Mouse (Mus musculus) neural tube, embryonic 15.5 days (tissue): Measurements from ENCODE around the gene Fez1. TPM values are rescaled to one million over a fixed set of nuclear protein-coding genes. Genes with fewer than 3 reads are reported as not detected.

Experiments
- ATAC-seq: fragments of 200-750 bp; cut with Nextera tagmentation; 2 replicates; pipeline ENCODE4 v1.8.0; 2017; ENCODE audit warnings: mild to moderate bottlenecking, moderate TSS enrichment, moderate library complexity; ENCODE audit not compliant: low FRiP score
- H3K27ac ChIP-seq: fragments of 300-500 bp; sonication (generic); replicated peaks from 2 replicates; pipeline ENCODE4 v1.5.1; 2015; ENCODE audit warnings: mild to moderate bottlenecking, inconsistent platforms
- H3K27me3 ChIP-seq: fragments of 300-500 bp; sonication (generic); replicated peaks from 2 replicates; pipeline ENCODE4 v1.6.1; 2015; ENCODE audit warnings: inconsistent platforms
- H3K36me3 ChIP-seq: fragments of 300-500 bp; sonication (generic); 2 replicates; pipeline ENCODE4 v1.6.1; 2015; ENCODE audit warnings: inconsistent platforms
- H3K4me1 ChIP-seq: fragments of 300-500 bp; sonication (generic); 2 replicates; pipeline ENCODE4 v1.6.1; 2015; ENCODE audit warnings: inconsistent platforms
- H3K4me2 ChIP-seq: fragments of 300-500 bp; sonication (generic); 2 replicates; pipeline ENCODE4 v1.6.1; 2015; ENCODE audit warnings: inconsistent platforms, mild to moderate bottlenecking, moderate library complexity
- H3K4me3 ChIP-seq: fragments of 300-500 bp; sonication (generic); replicated peaks from 2 replicates; pipeline ENCODE4 v1.5.1; 2015; ENCODE audit warnings: mild to moderate bottlenecking, inconsistent platforms
- H3K9ac ChIP-seq: fragments of 300-500 bp; sonication (generic); replicated peaks from 2 replicates; pipeline ENCODE4 v1.6.1; 2015; ENCODE audit warnings: mild to moderate bottlenecking, inconsistent platforms
- H3K9me3 ChIP-seq: fragments of 300-500 bp; sonication (generic); replicated peaks from 2 replicates; pipeline ENCODE4 v1.6.1; 2016; ENCODE audit warnings: inconsistent platforms
- WGBS: fragments of 180-500 bp; shearing (Covaris S2); methylation state at CpG from one replicate; pipeline ENCODE4 v1.1.7; 2015; ENCODE audit warnings: mixed read lengths; 5-methylcytosine and 5-hydroxymethylcytosine counted together
- polyA plus RNA-seq: library from polyadenylated mRNA; unstranded; fragments of >200 nt; fragmentation: Nextera tagmentation; extraction: Ambion mirVana; gene quantifications from 2 replicates; pipeline ENCODE4 v1.2.1, GENCODE M21; 2015

Fez1 gene
- polyA plus RNA-seq, result 491 and 612 TPM in 2 replicates

DNA sequence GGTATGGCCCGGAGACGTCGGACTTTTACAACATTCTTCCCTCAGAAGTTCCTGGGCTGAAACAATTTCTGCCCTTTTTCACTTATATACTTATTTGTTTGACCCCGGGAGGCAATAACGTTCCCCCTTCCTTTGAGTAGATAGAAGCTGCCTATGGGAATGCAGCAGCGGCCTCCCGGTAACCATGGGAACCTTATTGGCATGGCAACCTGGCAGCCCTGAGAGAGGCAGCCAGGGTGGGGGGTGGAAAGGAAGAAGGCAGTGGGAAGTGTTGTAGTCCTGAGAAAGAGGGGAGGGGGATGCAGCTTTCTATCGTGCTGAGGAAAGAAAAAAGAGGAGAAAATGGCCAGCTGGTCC lies at the start of gene Fez1:
Gene Fez1 (plus strand): TSS at position 221 of the 357 bp plus-strand sequence.
- Histone ChIP-seq H3K36me3 (no peaks in the 10 kb centered on the region), H3K4me1 (peaks cover 32% of the 10 kb centered on the region), H3K27me3 (no peaks in the 10 kb centered on the region), H3K4me3 (peak within 1 kb of the TSS; percentile 30), H3K27ac (peak within 1 kb of the TSS; percentile 91), H3K9me3 (no peaks in the 10 kb centered on the region), H3K4me2 (peak within 1 kb of the TSS; percentile 53), H3K9ac (peak within 1 kb of the TSS; percentile 4; the same call in 1 of the 2 replicates)
- peak; percentile 97 for ATAC-seq
- under 1% methylated on average over 8 of the region's 8 CpGs for WGBS

DNA sequence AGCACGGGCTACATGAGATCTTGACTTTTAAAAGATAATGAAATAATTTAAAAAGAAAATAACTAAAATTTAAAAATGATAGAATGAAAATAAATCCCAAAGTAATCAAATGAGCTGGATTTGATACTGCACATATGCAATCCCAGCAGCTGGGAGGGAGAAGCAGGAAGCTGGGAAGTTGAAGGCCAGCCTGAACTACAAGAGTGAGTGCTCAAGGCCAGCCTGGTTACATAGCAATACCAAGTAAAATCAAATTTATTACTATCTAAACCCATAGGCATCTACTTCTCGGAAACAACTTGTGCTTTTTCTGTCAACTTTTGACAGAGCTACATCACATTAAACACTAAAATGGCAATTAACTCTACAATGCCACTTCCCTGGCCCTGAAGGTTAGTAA lies 37.7 kb upstream of the Fez1 start:
- ATAC-seq, result no peak
- Histone ChIP-seq H3K4me2 (no peak overlapping the region), H3K9ac (no peak overlapping the region), H3K36me3 (peaks cover 78% of the 10 kb centered on the region), H3K4me3 (no peak overlapping the region), H3K27ac (no peak overlapping the region), H3K4me1 (no peaks in the 10 kb centered on the region), H3K27me3 (no peaks in the 10 kb centered on the region), H3K9me3 (no peaks in the 10 kb centered on the region)
- WGBS, result 88% methylated on average over 2 of the region's 2 CpGs

DNA sequence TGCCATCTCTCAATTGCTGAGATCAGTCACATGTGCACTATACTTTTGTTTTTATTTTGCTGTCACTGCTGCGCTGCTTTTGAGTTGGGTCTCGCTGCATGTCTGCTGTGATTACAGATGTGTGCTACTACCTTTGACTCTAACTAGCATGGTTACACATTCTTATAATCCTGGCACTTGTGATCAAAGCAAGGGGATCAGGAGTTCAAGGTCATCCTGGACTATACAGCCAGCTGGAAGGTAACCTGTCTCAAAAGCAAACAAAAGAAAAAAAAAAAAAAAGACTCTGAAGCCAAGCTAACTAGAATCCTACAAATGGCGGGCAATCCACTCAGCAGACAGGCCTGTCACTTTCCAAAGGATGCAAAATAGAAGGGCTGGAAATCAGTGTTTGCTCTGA lies 29.5 kb upstream of the Fez1 start:
- Histone ChIP-seq H3K9me3 (no peaks in the 10 kb centered on the region), H3K4me3 (no peak overlapping the region), H3K27me3 (no peaks in the 10 kb centered on the region), H3K27ac (no peak overlapping the region), H3K9ac (no peak overlapping the region), H3K4me2 (no peak overlapping the region), H3K36me3 (peaks cover 51% of the 10 kb centered on the region), H3K4me1 (peaks cover 25% of the 10 kb centered on the region)
- 98% methylated on average over 3 of the region's 3 CpGs for WGBS
- ATAC-seq, result no peak

DNA sequence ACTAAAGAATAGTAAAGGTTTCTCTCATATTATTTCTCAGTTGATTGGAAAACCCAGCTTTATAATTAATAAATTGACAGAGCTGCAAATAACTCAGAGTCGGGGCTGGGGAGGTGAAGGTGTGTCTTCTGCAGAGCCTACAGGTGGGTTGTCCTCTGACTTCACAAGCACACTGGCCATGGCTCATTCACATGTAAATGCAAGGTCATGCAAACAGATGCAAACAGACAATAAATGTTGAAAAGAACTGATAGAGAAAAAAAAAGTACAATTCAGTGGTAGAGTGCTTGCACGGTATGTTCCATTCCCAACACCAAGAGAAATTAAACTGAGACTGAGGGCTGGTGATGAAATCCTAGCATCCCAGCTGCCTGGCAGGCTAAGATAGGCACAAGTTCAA lies 27.2 kb upstream of the Fez1 start:
- peaks cover 29% of the 10 kb centered on the region for H3K4me1 ChIP-seq
- no peak for ATAC-seq
- no peak overlapping the region for H3K9ac ChIP-seq
- H3K27ac ChIP-seq, result no peak overlapping the region
- no peaks in the 10 kb centered on the region for H3K9me3 ChIP-seq
- peaks cover 31% of the 10 kb centered on the region for H3K36me3 ChIP-seq
- WGBS, result 67% methylated on average over 2 of the region's 2 CpGs
- no peak overlapping the region for H3K4me2 ChIP-seq
- H3K4me3 ChIP-seq, result no peak overlapping the region
- no peaks in the 10 kb centered on the region for H3K27me3 ChIP-seq

DNA sequence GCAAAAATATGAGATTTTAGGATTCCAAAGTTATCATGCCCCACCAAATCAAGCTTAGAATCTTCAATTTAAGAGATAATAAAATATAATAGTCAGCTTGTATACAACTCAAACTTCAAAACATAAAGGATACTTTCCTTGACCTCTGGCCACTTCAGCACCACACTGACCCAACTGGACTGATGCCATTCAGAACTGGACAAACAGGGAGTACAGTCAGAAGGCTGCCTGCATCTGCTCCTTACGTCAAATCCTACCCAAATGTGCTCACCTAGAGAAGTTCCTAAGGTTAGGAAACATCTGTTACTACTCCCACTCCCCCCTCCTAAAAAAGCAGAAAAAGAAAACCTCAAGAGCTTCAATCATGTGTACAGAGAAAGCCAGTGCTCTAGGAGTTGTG lies 26.1 kb upstream of the Fez1 start:
- no peaks in the 10 kb centered on the region for H3K27me3 ChIP-seq
- peaks cover 29% of the 10 kb centered on the region for H3K4me1 ChIP-seq
- no peak overlapping the region for H3K9ac ChIP-seq
- H3K27ac ChIP-seq, result no peak overlapping the region
- H3K9me3 ChIP-seq, result no peaks in the 10 kb centered on the region
- peak overlapping the region; percentile 99; the same call in 1 of the 2 replicates for H3K4me3 ChIP-seq
- H3K4me2 ChIP-seq, result peak overlapping the region; percentile 68
- H3K36me3 ChIP-seq, result peaks cover 21% of the 10 kb centered on the region
- whole genome bisulfite sequencing, result 84% methylated on average over 1 of the region's 1 CpGs
- no peak for ATAC-seq

DNA sequence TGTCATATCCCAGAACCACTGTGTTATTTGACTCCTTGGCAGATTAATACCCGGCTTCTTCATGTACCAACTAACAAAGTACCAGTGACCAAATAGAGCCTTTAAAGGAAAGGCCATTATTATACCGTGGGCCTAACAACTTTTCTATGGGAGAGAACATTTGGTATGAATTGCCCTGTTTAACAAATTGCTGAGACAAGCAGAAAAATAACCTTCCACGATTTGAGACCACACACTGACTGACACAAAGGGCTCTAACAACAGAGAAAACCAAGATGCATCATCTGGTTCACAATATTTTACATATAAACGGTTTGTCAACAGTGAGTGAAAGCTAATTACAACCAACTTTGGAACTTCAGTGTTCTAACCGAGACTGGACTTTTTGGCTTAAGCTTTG lies 25.4 kb upstream of the Fez1 start:
- H3K27ac ChIP-seq, result no peak overlapping the region

DNA sequence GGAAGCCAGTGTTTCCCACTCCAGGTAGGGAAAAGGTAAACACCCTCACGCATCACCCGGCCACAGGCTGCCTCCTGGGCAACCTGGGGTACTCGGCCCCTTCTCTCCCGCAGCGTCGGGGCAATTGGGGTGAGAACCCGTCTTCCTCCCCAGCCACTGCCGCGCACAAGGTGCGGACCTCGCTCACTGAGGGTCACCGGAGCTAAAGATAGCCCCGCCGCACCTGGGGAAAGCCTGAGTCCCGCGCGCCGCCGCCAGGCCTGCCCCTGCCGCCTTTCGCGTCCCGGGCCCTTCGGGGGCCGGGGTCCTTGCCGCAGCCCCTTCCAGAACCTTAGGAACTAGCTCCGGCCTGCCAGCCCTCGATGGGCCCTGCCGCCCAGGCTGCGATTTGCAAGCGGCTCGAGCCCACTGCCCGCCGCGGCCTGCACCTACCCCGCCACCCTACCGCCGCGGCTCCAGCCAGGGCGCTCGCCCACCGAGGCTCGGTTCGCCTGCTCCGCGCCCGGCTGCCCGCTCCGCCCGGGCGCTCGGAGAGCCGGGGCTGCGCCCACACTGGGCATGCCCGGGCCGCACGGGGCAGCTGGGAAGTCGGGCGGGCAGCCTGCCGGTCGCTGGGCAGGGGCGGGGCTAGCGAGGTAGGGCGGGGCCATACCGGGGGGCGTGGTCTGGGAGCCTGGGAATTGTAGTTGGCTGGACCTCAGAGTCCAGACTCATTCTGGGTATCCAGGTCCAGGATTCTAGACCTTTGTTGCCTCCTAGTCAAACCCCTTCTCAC lies 24.7 kb upstream of the Fez1 start, which contains the start of gene Ei24:
Gene Ei24 (minus strand): TSS at position 613 of the 775 bp plus-strand sequence.
- WGBS, result under 1% methylated on average over 55 of the region's 66 CpGs
- Histone ChIP-seq H3K9ac (peak within 1 kb of the TSS; percentile 96), H3K27ac (peak within 1 kb of the TSS; percentile 76), H3K4me1 (peaks cover 29% of the 10 kb centered on the region), H3K36me3 (peaks cover 8% of the 10 kb centered on the region), H3K4me3 (peak within 1 kb of the TSS; percentile 99), H3K27me3 (no peaks in the 10 kb centered on the region), H3K4me2 (peak within 1 kb of the TSS; percentile 68), H3K9me3 (no peaks in the 10 kb centered on the region)
- ATAC-seq, result peak; percentile 99

More for the DNA sequence above, 25.4 kb upstream of the Fez1 start:
- H3K9ac ChIP-seq, result peak overlapping the region; percentile 96
- peaks cover 15% of the 10 kb centered on the region for H3K36me3 ChIP-seq
- ATAC-seq, result no peak
- peak overlapping the region; percentile 68 for H3K4me2 ChIP-seq
- peaks cover 29% of the 10 kb centered on the region for H3K4me1 ChIP-seq
- H3K4me3 ChIP-seq, result peak overlapping the region; percentile 99
- no peaks in the 10 kb centered on the region for H3K27me3 ChIP-seq
- no peaks in the 10 kb centered on the region for H3K9me3 ChIP-seq
- WGBS, result 14% methylated on average over 5 of the region's 5 CpGs

DNA sequence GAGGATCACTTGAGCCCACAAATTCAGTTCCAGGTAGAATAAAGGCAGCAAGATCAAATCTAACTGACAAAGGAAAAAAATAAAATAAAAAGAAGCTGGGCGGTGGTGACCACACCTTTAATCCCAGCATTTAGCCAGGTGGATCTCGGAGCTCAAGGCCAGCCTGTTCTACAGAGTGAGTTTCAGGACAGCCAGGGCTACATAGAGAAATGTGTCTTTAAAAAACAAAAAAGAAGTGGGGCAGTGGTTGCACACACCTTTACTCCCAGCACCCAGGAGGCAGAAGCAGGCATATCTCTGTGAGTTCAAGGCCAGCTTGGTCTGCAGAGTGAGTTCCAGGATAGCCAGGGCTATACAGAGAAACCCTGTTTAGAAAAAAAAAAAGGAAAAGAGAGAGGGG lies 19.7 kb upstream of the Fez1 start:
- H3K4me1 ChIP-seq, result peaks cover 4% of the 10 kb centered on the region; the same call in 1 of the 2 replicates
- no peak for ATAC-seq
- no peak overlapping the region for H3K27ac ChIP-seq
- 83% methylated on average over 2 of the region's 2 CpGs for WGBS
- no peak overlapping the region for H3K9ac ChIP-seq
- H3K9me3 ChIP-seq, result no peaks in the 10 kb centered on the region
- H3K4me3 ChIP-seq, result no peak overlapping the region
- no peak overlapping the region for H3K4me2 ChIP-seq
- H3K36me3 ChIP-seq, result no peaks in the 10 kb centered on the region
- H3K27me3 ChIP-seq, result no peaks in the 10 kb centered on the region

DNA sequence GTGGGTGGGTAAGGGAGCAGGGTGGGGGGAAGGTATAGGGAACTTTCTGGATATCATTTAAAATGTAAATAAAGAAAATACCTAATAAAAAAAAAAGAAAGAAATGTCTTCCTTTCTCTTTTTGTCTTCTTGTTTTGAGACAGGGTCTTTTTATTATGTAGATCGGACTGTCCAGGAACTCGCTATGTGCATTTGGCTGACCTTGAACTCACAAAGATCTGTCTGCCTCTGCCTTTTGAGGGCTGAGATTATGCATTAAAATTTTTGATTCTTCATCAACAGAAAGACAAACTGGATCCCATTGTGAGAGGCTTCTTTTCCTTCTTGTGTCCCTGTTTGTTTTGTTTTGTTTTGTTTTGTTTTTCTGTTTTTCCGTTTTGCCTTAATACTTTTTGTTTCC lies 18.7 kb upstream of the Fez1 start:
- no peak for ATAC-seq
- H3K36me3 ChIP-seq, result no peaks in the 10 kb centered on the region
- no peak overlapping the region for H3K27ac ChIP-seq
- no peak overlapping the region for H3K4me3 ChIP-seq
- no peaks in the 10 kb centered on the region for H3K4me1 ChIP-seq
- no peaks in the 10 kb centered on the region for H3K27me3 ChIP-seq
- no peaks in the 10 kb centered on the region for H3K9me3 ChIP-seq
- H3K9ac ChIP-seq, result no peak overlapping the region
- WGBS, result 85% methylated on average over 3 of the region's 3 CpGs
- no peak overlapping the region for H3K4me2 ChIP-seq

DNA sequence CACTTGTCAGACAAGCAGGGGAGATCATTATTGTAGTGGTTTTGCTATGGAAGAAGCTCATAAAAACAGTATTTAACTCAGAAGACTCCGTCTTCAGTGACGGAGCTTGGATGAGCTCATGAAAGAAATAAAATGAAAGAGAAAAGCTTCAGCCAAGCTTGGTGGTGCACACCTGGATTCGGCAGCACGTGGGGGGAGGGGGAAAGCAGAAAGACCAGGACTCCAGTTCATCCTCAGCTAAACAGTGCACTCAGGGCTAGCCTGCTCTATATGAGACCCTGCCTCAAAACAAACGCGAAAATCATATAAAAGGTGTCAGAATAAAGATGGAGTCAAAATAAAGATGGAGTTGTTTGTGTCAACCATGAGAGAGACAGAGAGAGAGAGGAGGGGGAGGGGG lies 18.3 kb upstream of the Fez1 start:
- H3K9me3 ChIP-seq, result no peaks in the 10 kb centered on the region

DNA sequence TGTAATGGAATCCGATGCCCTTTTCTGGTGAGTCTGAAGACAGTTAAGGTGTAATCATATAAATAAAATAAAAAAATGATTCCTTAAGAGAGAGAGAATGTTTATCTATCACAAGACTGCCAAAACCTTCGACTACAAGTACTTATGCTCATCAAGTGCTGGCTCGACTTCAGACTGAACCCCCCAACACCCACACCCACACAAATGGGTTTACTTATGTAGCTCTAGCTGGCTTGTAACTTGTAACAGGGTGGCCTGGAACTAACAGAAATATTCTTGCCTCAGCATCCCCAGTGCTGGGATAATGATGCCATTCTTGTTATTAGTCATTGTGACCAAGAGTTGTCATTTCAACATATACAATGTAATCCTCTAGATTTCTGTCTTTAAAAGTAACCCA lies 17.7 kb upstream of the Fez1 start:
- Histone ChIP-seq H3K36me3 (no peaks in the 10 kb centered on the region), H3K4me2 (no peak overlapping the region), H3K9ac (no peak overlapping the region), H3K4me1 (no peaks in the 10 kb centered on the region), H3K27me3 (no peaks in the 10 kb centered on the region), H3K27ac (no peak overlapping the region), H3K4me3 (no peak overlapping the region), H3K9me3 (no peaks in the 10 kb centered on the region)
- no peak for ATAC-seq
- 90% methylated on average over 3 of the region's 3 CpGs for WGBS

More for the DNA sequence above, 18.3 kb upstream of the Fez1 start:
- Histone ChIP-seq H3K9ac (no peak overlapping the region), H3K36me3 (no peaks in the 10 kb centered on the region), H3K4me3 (no peak overlapping the region), H3K27ac (no peak overlapping the region), H3K4me2 (no peak overlapping the region), H3K27me3 (no peaks in the 10 kb centered on the region), H3K4me1 (no peaks in the 10 kb centered on the region)
- WGBS, result 73% methylated on average over 6 of the region's 6 CpGs
- ATAC-seq, result no peak

DNA sequence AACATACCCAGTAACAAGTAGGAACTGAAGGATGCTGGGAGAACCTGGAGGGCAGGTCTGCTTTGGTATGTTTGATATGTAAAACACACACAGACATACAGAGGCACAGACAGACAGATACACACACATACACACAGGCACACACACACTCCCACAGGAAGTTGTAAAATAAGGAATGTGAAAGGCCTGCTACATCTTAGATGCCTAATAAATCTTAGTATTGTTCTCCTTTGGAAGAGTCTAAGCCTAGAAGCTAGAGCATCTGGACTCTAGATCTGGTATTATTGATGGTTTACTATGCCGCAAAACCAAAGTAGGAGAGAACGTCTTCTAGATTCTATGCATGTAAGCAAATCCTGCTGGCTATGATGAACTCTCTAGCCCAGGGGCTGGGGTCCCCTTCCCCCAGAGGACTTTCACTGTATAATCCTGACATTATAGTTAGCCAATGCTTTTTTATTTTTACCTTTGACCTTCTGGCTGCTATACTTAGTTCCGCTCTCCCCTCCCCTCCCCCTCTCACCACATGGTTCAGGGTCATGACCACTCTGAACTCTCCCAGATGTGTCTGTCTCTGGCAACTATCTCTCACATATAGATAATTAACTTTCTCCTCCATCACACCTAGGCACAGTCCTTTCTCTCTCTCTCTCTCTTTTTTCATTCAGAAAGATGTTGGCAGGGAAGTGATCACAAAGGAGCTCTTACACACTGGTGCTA lies 16.2 kb upstream of the Fez1 start:
- no peak for ATAC-seq
- Histone ChIP-seq H3K27me3 (no peaks in the 10 kb centered on the region), H3K4me2 (no peak overlapping the region), H3K9ac (no peak overlapping the region), H3K4me3 (no peak overlapping the region), H3K9me3 (no peaks in the 10 kb centered on the region), H3K27ac (no peak overlapping the region), H3K36me3 (no peaks in the 10 kb centered on the region), H3K4me1 (no peaks in the 10 kb centered on the region)
- WGBS, result 76% methylated on average over 3 of the region's 3 CpGs
